Mouse (Mus musculus): Measurements from ENCODE around the gene H2-DMb2.
"Not testable (repeated sequence)": the region's sequence is repeated elsewhere in the genome, so short reads cannot be mapped to it uniquely, and the experiment has no call there.

The H2-DMb2 gene

DNA sequence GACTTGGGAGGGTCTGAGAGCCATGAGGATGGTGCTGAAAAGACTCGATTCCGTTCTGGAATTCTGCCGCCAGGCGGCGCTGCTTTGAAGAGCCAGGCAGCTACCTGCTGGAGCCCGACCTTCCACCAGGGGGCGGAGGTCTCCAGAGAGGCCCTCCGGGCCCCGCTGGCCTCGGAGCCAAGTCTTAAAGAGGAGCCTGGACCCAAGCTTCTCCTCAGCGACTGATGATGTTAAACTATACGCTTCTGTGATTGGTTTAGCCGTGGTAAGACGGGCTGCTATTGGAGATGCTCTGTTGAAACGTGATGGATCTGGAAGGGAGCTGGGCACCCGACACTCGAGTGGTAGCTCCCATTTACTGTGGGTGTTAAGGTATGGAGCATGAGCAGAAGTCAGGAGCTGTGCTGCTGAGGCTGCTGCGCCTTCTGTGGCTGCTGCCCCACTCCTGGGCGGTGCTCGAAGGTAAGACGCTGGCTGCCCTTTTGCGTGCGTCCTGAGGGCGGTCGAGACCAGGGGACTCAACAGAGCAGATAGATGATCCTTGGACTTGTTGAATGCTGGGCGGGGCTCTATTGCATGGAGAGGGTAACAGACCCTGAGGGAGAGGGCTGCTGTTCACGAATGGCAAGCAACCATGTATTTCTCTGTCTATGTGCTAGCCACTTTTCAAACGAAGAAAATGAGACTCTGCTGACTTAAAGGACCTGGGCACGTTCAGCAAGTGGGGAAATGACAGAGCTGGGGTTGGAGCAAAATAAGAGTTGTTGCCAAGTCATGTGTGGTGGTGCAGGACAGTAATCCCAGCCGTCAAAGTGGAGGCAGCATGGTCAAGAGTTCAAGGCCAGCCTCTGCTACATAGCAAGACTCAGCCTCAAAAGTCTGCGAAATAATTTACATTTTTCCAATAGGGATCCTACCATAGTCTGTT is 7.5 kb upstream of the H2-DMb2 start:
- peak; percentile 100 for DNase-seq (ENCODE audit: low read depth)

DNA sequence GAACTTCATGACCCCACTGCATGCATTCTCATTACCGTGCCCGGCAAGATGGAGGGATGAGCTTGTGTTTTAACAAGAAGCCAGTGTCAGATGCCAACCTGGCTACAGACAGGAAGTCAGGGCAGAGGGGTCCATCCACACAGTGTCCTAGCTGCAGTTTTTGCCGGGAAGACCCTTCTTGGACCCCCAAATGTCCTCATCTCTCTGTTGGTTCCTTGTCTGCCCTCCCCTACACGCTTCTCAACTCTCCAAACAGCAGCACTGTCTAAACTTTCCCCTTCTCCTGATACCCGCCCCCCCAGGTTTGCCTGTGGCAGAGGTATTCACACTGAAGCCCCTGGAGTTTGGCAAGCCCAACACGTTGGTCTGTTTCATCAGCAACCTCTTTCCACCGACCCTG is 5.5 kb upstream of the H2-DMb2 start:
- DNase-seq (ENCODE audit: low read depth): no peak

- no peak for DNase-seq (ENCODE audit: low read depth)
Observed at GRCm38 (mm10) chr17:34138655-34139054, 4.5 kb upstream of the H2-DMb2 start.

- no peak for DNase-seq (ENCODE audit: low read depth)
Observed at GRCm38 (mm10) chr17:34139416-34139815, 3.7 kb upstream of the H2-DMb2 start.

GRCm38 (mm10) chr17:34140240-34140639 is 2.9 kb upstream of the H2-DMb2 start:
- DNase-seq (ENCODE audit: low read depth): no peak

DNA sequence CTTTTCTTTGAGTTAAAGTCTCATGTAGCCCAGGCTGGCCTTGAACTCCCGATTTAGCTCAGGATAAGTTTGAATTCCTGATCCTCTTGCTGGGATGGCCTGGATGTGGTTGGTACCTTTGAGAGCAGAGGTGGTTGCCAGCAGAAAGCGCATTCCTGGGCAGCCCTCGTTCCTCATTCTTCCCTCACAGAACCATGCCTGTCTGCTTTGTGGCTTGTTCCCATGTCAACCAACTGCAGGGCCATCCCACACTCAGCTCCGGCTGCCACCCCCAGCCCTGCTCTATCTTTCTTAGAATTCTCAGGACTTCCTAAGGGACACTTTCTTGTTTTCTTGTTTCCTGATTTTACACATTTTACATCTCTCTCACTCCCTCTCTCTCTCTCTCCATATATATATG is 1.7 kb upstream of the H2-DMb2 start:
- no peak for DNase-seq (ENCODE audit: low read depth)

GRCm38 (mm10) chr17:34142456-34143010 is 574 bp upstream of the H2-DMb2 start:
- no peak for DNase-seq (ENCODE audit: low read depth)

DNA sequence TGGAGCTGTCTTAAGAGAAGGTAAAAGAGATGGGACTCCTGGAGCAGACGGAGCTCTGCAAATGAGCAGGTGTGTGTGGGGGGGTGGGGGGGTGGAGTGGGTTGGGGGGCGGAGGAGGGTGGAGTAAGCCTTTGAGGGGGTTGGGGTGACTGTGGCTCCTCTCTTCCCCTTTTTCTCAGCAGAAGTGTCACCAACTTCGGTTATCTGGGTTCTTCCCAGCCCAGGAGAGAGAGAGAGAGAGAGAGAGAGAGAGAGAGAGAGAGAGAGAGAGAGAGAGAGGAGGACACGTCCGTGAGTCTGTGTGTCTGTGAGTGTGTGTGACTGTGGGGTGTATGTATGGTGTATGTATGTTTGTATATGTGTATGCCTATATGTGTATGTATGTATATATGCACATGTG is 354 bp downstream of the H2-DMb2 start:
- DNase-seq (ENCODE audit: low read depth): no peak

DNA sequence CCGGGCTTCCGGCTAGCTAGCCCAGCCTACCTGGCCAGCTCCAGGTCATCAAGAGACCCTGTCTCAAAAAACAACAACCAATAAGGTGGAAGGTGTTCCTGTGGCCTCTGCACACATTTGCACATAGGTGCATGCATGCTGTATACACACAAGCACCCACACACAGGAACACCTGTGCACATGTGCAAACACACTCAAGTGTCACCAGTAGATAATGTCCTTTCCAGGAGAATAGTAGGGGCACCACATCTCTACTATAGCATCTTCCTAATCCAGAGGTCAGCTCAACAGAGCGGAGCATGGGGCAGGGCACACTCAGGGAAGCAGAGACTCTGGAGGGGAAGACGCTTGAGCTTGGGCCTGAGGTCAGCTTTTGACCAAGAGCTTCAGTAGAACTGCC is 1.1 kb downstream of the H2-DMb2 start:
- DNase-seq (ENCODE audit: low read depth): not testable (repeated sequence)

- DNase-seq (ENCODE audit: low read depth): no peak
Observed at GRCm38 (mm10) chr17:34144960-34145371, 1.9 kb downstream of the H2-DMb2 start.

DNA sequence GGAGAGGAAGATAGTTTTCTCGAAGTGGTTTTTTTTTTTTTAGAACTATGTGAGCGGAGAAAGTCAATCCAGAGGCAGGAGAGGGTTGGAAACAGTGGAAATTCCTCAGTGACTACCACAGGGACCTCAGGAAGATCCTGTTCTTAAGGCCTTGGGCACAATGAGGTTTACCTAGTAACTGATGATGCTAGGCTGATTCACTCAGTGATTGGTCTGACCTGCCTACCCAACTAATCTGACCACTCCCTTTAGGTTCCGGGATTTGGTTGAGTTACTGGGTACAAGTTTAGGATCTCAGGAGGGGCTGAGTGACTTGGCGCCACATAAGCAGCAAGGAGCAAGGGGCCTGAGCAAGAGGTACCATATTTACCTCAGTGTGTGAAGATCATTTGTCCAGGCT is 9.8 kb downstream of the H2-DMb2 start, which contains the start of gene H2-DMb1:
TSS of gene H2-DMb1 (plus strand) at position 150 of the 400 bp plus-strand sequence.
- DNase-seq (ENCODE audit: low read depth): peak; percentile 92

- no peak for DNase-seq (ENCODE audit: low read depth)
Observed at GRCm38 (mm10) chr17:34155534-34155933, 12.4 kb downstream of the H2-DMb2 start.

DNA sequence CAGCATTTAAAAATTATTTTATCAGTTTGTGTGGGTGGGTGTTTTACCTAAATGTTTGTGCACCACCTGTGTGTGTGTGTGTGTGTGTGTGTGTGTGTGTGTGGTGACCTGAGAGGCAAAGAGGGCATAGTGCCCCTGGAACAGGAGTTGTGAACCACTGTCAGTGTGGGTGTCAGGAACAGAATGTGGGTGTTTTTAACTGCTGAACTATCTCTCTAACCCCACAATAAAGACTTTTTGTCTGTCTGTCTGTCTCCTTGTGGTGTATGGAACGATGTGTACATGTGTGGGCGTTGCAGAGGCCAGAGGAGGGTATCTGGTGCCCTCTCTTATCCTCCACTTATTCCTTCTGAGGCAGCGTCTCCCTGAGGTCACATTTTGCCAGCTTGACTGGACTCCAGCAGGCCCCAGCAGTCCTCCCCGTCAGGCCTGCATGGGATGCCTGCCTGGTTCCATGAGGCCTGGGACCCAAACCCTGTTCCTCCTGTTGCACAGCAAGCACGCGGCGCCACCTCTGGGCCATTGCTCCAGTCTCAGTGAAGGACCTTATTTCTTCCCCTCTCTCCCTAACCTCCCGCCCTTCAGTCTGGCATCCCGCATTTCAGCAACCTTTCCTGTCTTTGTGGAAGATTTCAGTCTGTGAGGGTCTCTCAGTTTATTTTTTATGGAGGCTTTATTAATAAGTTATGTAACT is 21.2 kb downstream of the H2-DMb2 start:
- DNase-seq (ENCODE audit: low read depth): no peak

GRCm38 (mm10) chr17:34165033-34165730 is 22.1 kb downstream of the H2-DMb2 start:
- no peak for DNase-seq (ENCODE audit: low read depth)

DNA sequence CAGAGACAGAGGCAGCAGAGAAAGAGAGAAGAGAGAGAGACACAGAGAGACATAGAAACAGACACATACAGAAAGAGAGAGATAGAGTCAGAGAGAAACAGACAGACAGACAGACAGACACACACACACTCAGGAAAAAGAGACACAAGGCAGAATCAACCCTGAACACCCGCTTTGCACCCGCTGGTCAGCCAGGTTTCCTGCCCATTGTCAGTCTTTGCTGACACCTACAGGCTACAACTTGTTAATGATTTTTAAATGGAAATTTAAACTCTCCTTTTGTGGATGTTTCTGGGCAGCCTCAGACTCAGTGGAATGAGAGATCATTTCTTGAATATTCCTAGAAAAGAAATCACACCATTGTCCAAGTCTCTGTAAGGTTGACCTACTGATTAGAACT is 26.2 kb downstream of the H2-DMb2 start:
- peak; percentile 19 for DNase-seq (ENCODE audit: low read depth)

DNA sequence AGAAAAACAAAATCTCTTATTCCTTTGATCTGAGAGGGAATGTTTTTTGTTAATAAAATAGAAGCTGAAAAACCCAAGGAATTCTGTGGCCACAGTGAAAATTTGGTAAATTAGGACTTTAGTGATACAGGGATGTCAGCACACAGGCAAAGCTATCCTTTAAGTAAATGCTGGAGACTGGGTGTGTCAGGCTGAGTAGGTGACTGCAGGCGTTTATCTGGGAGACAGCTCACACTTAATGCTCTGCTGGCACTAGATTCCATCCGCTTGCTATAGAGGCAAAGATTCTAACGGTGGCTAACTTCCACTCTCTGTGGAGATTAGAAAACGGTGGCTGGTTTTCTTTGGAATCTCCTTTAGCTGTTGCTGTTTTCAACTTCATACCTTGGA is 27.4 kb downstream of the H2-DMb2 start:
- DNase-seq (ENCODE audit: low read depth): no peak

DNA sequence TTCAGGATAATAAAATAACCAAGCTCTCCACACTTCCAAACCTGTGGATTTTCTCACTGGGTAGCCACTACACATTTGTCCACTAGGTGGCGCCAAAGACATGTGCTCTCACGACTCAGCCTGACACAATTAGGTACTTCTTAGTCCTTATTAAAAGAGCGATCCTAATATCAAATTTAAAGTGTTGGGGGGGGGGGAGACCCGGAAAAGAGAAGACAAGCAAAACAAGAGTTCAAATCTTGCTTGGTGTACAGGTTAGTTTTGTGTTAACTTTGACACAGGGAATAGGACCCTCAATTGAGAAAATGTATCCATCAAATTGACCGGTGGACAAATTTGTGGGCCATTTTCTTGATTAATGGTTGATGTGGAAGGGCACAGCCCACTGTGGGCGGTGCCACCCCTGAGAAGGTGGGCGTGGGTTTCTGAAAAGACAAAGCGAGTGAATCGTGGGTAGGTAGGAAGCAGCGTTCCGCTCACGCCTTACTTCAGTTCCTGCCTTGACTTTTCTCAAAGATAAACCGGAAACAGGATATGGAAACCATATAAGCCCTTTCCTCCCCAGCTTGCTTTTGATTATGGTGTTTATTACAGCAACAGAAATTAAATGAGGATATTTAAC is 27.9 kb downstream of the H2-DMb2 start:
- DNase-seq (ENCODE audit: low read depth): peak; percentile 47

- DNase-seq (ENCODE audit: low read depth): no peak
Observed at GRCm38 (mm10) chr17:34172528-34172927, 29.4 kb downstream of the H2-DMb2 start.

GRCm38 (mm10) chr17:34174075-34174474 is 31.0 kb downstream of the H2-DMb2 start:
- no peak for DNase-seq (ENCODE audit: low read depth)

DNA sequence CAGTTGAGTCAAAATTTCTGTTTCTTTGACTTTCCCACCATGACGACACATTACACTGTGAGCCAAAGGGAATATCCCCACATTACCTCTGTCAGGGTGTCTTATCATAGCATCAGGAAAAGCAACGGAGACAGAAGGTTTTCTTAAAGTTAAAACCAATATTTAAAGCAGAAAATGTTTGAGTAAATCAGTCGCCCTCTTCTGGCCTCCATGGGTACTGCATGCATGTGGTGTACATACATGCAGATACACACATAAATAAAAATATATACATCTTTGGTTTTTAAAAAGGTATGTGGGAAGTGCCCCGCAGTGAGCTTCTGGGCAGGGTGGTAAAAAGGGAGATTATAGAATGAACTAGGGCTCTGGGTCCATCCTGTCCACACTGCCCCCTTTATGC is 34.1 kb downstream of the H2-DMb2 start:
- DNase-seq (ENCODE audit: low read depth): no peak

GRCm38 (mm10) chr17:34179019-34179418 is 35.9 kb downstream of the H2-DMb2 start:
- DNase-seq (ENCODE audit: low read depth): no peak
